Mouse (Mus musculus): ENCODE results near the gene Herc6.

- no peak for TF ChIP-seq CTCF (IDR thresholded peaks at IDR 0.05; ENCODE audit: control insufficient read depth, insufficient read depth, insufficient read length)
- TF ChIP-seq MAX (IDR thresholded peaks at IDR 0.05), result no peak
- TF ChIP-seq CEBPB (IDR thresholded peaks at IDR 0.05; ENCODE audit: low read depth), result no peak
- TF ChIP-seq USF1 (IDR thresholded peaks at IDR 0.05; ENCODE audit: low read depth), result no peak
- TF ChIP-seq MYOG (IDR thresholded peaks at IDR 0.05; ENCODE audit: control insufficient read depth, extremely low read depth, insufficient read length), result no peak
- no peak for TF ChIP-seq MYOD1 (IDR thresholded peaks at IDR 0.05; ENCODE audit: control insufficient read depth, insufficient read length, low read depth)
These were observed 120.9 kb downstream of the Herc6 start for GRCm38 (mm10) chr6:57701686-57702085.

Data from C2C12 (cell line).